Mouse (Mus musculus) cerebellum, postnatal 4 days (tissue): ENCODE results near the gene Ttll7.

Experiments used
- DNase-seq, 2 experiments: peaks; one replicate each; pipeline ENCODE4 v3.0.0; 2022; ENCODE audit warnings: low spot score in 2 of 2, mixed read lengths in 1 of 2

Ttll7 gene

DNA sequence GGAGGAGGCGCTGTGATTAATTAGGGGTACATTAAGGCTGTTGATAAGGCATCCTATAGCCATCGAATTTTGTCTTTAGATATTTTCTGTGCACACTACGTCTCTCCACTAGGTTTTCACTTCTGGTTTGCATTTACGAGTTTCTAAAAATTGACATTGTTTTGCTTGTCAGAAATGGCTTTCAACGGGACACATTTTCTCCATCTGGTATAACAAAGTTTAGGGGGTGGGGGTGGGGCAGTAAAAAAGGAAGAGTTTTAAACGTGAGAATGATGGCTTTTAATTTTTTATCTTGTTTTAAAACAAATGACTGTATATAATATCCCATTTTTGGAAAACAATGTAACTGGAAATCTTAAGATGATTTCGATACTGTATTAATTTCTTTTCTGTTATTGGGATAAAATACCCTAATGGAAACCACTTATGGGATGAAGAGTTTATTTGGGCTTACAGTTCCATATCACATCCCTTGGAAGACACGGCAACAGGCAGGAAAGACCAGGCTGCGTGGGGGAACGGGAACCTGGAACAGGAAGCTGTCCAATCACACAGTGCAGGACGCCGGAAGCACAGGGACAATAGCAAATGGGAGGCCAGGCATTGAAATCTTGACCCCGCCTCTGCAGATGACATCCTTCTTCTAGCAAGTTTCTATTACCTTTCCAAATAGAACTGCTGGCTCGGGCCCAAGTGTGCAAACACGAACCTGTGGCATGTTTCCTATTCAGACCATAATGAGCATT is 142.7 kb downstream of the Ttll7 start:
- DNase-seq = no peak

DNA sequence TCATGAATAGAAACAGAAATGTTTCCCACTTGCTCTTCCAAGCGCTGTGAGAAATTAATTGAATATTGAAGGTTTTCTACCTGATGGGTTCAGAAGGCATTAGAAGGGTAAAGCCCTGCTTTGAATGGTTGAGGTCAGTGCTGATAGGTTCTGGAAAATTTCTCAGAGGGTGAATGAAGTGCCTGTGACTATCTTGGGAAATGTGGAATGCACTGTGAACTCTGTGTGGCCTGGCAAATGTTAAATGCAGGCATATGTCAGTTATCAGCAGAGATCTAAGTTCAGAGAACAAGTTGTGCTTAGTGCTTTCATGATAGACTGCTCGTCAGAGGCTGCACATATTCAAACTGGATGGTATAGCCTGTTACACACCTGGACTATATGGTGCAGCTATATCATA is 147.0 kb downstream of the Ttll7 start:
- no peak for DNase-seq

DNA sequence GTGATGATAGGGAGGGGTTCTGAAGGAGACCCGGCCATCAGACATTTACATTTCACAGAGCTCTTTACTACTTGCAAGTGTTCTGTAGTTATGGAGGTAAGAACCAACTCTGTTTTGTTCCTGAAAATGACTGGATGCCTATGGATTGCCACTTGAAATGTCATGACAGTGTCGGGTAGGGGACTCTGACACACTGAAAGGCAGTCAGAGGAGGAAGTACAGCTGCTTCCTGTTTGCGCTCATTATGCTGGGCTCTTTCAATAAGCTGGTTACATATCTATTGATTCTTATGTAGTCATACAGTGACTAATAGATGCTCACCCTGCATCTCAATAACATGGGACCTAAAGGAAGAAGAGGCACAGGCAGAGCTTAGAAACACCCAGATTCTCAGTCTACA is 148.8 kb downstream of the Ttll7 start:
- no peak for DNase-seq

DNA sequence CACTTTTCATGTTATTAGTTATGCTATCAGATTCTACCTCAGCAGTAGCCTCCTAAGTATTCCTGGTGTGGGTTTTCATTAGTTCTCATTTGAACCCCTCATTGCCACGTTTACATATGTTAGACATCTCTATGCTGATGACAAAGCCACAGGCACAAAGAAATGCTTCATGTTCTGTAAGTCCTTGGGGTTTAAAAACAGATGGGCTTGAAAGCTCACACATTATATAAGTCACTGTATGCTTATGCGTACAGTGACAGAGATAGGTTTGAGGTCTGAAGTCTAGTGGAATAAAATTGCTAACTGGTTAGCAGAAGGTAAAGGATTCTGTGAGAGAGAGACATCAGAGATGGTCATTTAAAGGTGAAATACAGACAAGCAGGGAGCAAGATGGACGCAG is 149.4 kb downstream of the Ttll7 start:
- no peak for DNase-seq

DNA sequence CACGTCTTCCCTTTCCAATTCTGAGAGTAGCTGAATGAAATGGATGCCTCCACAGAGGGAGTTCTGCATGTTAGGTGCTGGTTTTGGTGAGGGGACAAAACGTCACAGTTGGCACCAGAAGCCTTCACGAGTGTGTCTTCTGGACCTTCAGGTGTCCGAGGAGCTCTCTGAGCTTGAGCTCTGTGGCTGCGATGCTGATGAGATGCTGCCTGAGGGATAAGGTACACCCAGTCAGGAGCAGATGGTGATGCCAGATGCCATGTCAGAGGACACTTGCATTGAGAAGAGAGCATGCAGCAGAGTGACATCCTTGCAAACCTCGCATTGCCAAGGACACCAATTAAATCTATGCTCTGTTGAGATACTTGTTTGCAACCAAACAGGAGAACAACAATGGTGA is 164.3 kb downstream of the Ttll7 start:
- DNase-seq = no peak

DNA sequence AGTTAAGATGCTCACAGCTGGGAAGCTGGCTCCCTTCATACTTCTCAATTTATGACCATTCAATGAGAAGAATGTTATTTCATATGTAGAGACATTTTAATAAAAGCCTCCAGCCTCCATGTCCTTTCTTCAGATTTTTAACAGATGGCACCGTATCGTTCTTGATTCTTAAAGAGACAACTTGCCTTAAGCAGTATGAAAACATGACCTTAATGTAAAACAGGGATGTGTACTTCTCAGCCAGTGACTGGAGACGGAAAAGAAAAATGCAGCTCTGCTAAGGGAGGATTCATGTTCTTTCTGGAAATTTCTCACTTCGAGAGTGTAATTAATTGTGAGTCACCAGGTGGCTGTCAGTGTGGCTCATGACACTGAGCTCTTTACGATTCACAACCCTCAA is 167.3 kb downstream of the Ttll7 start:
- no peak for DNase-seq

DNA sequence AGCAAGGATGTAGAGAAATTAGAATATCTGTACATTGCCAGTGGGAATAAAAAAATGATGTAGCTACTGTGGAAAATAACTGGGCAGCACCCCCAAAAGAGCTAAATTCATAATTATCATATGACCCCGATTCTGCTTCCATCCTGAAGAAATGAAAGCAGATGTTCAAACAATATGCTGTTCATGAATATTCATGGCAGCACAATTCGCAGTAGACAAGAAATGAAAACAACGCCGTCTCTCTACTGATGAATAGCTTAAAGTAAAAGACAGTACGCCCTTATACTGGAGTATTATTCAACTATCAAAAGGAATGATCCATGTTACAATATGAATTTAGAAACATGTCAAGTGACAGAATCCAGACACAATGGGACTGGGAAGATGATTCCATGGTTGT is 174.1 kb downstream of the Ttll7 start:
- no peak for DNase-seq

DNA sequence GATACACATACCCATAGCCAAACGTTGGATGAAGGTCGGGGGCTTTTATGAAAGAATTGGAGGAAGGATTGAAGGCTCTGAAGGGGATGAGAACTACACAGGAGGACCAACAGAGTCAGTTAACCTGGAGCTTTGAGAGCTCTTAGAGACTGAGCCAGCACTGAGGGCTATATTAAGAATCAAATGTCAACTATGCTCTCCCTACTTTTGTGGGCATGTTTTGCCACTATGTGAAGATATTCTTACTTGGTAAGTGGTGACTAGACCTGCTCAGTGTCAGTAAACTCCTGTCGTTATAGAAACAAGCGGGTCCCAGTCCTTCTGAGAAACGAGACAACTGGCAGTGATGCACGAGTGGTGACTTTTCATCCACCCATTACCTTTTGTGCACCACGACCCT is 176.2 kb downstream of the Ttll7 start:
- no peak for DNase-seq

DNA sequence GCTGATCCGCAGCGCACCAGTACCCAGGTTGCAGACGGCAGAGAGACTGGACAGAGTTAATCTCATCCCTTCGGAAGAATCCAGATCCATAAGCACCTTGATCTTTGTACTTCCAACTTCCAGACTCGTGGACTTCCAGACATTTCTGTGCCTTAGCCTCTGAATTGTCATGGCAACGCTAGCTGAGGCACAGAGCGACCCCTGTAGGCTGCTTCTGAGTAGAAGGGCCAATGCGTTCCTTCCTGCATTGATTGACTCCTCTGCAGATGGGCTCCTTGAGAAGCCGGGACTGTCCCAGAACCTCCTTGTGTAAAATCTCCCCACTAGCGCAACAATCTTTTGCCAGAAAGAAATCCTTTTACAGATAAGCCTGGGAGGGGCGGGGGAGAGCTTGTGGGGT is 177.6 kb downstream of the Ttll7 start:
- DNase-seq = no peak

DNA sequence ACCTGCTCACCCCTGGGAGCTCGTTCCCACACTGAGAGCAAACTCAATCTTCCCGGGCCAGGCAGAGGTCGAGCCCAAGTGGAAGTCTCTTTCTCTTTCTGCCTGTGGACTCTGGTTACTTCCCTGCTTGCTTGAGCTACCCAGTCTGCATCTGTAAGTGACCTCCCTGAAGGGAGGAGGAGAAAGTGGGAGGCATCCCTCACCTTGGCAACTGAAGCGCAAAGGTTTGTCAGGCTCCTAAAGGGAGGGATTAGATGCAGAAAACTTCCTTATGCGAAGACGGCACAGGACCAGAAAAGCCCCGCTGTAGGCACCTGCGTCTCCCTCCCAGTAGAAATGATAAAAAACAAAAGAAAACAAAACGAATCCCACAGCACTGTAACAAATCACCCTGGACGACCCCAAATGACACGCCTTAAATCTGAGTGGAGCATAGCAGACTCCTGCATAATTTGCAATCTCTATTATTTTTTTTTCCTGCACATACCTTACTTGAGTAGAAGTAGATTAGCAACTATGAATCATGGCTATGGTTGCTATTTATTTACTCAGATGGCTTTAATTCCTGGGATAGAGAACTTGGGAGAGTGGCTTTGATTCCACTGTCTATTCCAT is 178.2 kb downstream of the Ttll7 start:
- no peak for DNase-seq
